8 mouse cellular contexts compared by ENCODE assay signal in the genomic region with DNA sequence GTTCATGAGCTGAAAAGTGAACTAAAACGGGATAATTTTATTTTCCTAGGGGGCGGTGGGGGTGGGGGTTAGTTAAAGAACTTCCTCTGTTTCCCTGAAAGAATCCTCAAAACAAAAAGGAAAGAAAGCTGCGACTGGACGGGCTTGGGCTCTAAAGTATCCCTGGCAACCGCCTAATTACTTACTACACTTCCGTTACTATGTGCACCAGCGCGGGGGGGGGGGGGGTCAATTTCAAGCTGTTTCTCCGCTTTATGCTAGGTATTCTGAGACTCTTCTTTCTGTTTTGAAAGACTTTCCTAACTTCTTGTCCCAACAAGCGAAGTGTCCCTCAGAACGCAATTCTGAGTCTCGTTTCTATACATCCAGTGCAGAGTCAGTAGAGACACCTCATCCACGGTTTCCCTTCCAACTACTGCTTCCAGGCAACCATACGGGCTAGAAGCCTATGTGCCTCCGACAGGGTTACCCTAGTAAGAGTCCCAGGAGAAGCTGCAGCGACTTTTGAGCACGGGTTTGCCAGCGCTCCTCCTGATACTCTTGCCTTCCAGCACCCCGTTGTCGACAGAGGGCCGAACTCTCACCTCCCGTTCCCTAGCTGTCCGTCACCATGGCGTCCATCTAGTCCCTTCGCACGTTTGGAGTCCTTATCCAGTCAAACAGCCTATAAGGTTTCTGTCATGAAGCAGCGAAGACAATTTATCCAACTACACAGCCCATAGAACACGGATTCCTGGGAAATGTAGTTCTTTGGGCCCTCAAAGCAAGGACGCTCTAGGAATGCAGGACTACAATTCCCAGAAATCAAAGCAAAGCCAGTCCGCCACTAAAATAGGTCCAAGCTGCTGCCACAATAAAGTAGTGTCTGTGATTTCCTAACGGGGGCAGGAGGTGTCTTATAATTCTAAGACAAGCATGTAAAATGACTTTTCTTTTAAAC. TPM values are rescaled to one million over a fixed set of nuclear protein-coding genes. Genes with fewer than 3 reads are reported as not detected.
A peak's percentile ranks its signal among the peaks of the same experiment; 100 is the strongest.
DNase-seq lines count a peak whose midpoint lies in the region; ATAC-seq and TF ChIP-seq lines count a peak whose summit lies in the region.

No protein-coding gene starts in this region.

- H3K9ac ChIP-seq in forebrain, embryonic 15.5 days (replicated peaks), result peak overlapping the region; percentile 63

- H3K9me3 ChIP-seq in forebrain, embryonic 15.5 days, result no peaks in the 10 kb centered on the region

- peaks cover 7% of the 10 kb centered on the region for H3K4me1 ChIP-seq in forebrain, embryonic 15.5 days
- H3K4me1 ChIP-seq in lung, adult 2 months (ENCODE audit: control insufficient read depth, insufficient read depth, low read length), result no peaks in the 10 kb centered on the region

- intact Hi-C loops in heart, postnatal 25 days (cut with DNase I), result no loop called here

- ATAC-seq in forebrain, embryonic 15.5 days (replicated peaks), result peak; percentile 100
- ATAC-seq in neutrophil, adult 5-6 weeks (ENCODE audit: extremely low read depth, insufficient number of reproducible peaks, low FRiP score, poor library complexity, severe bottlenecking), result peak; percentile 91

- peak overlapping the region; percentile 74 for H3K4me3 ChIP-seq in forebrain, embryonic 15.5 days
- peak overlapping the region; percentile 86 for H3K4me3 ChIP-seq in lung, adult 2 months (replicated peaks; ENCODE audit: extremely low read depth, low read depth, low read length)

- DNase-seq in MEL-GATA-1-ER (ENCODE audit: extremely low read depth, low read depth), result peak; percentile 97
- DNase-seq in cerebellum, adult 11 months, result peak; percentile 86
- DNase-seq in heart, postnatal 25 days (ENCODE audit: low spot score), result peak; percentile 73
- DNase-seq in layer of hippocampus, adult 18-20 months (ENCODE audit: low spot score in 2 of 2), result peak; percentile 86 to 97
- peak; percentile 78 for DNase-seq in lung, adult 2 months
- DNase-seq in urinary bladder, postnatal 14 days (ENCODE audit: low spot score), result peak; percentile 70

- peak overlapping the region; percentile 95 for H3K27ac ChIP-seq in forebrain, embryonic 15.5 days (replicated peaks)

- no peak for TF ChIP-seq CTCF in lung, adult 2 months (IDR thresholded peaks at IDR 0.05; ENCODE audit: insufficient read depth, low read length)

- under 1% methylated on average over 31 of the region's 31 CpGs for WGBS in forebrain, embryonic 15.5 days
- 2% methylated on average over 31 of the region's 31 CpGs for WGBS in lung, adult 2 months

- H3K27me3 ChIP-seq in forebrain, embryonic 15.5 days, result no peaks in the 10 kb centered on the region

- no peaks in the 10 kb centered on the region for H3K36me3 ChIP-seq in forebrain, embryonic 15.5 days

- H3K4me2 ChIP-seq in forebrain, embryonic 15.5 days (replicated peaks), result peak overlapping the region; percentile 56

- peak; percentile 57; the same call in 1 of the 2 replicates for TF ChIP-seq POLR2A in lung, adult 2 months (IDR thresholded peaks at IDR 0.05; ENCODE audit: borderline replicate concordance, extremely low read depth, low read depth, low read length)

RNA-seq across cellular contexts. Expression of gene Rag2, which starts 4.0 kb away (rescaled TPM):
- polyA plus RNA-seq in forebrain, embryonic 15.5 days (2015; fragmentation: Nextera tagmentation; extraction: Ambion mirVana), result not detected in 2 replicates
- total RNA-seq in heart, postnatal 25 days (2021), result not detected
- total RNA-seq in layer of hippocampus, adult 18-20 months (2021), result not detected
- polyA plus RNA-seq in lung, adult 2 months (2012; rRNA removed), result not detected in 2 replicates
- 0.12 TPM in 1 of 2 replicates, not detected in the other for total RNA-seq in neutrophil, adult 5-6 weeks (2017)

RNA-seq across cellular contexts. Expression of gene Rag1, which starts 20.7 kb away (rescaled TPM):
- polyA plus RNA-seq in forebrain, embryonic 15.5 days (2015; fragmentation: Nextera tagmentation; extraction: Ambion mirVana), result 0.06 and 0.14 TPM in 2 replicates
- not detected for total RNA-seq in heart, postnatal 25 days (2021)
- total RNA-seq in layer of hippocampus, adult 18-20 months (2021), result under 1 TPM; 0.20 to 0.30 TPM
- 0.02 TPM in 1 of 2 replicates, not detected in the other for polyA plus RNA-seq in lung, adult 2 months (2012; rRNA removed)
- total RNA-seq in neutrophil, adult 5-6 weeks (2017), result 1.5 and 1.7 TPM in 2 replicates

RNA-seq across cellular contexts. Expression of gene B230118H07Rik, which starts 20.8 kb away (rescaled TPM):
- polyA plus RNA-seq in forebrain, embryonic 15.5 days (2015; fragmentation: Nextera tagmentation; extraction: Ambion mirVana), result 48.7 and 52.2 TPM in 2 replicates
- total RNA-seq in heart, postnatal 25 days (2021), result 10 to 100 TPM; 80.0 to 90.7 TPM
- 10 to 100 TPM; 32.1 to 39.6 TPM for total RNA-seq in layer of hippocampus, adult 18-20 months (2021)
- 1.5 and 3.3 TPM in 2 replicates for polyA plus RNA-seq in lung, adult 2 months (2012; rRNA removed)
- total RNA-seq in neutrophil, adult 5-6 weeks (2017), result 0.93 and 2.6 TPM in 2 replicates

RNA-seq across cellular contexts. Expression of gene Traf6, which starts 49.7 kb away (rescaled TPM):
- 10.3 and 11.2 TPM in 2 replicates for polyA plus RNA-seq in forebrain, embryonic 15.5 days (2015; fragmentation: Nextera tagmentation; extraction: Ambion mirVana)
- total RNA-seq in heart, postnatal 25 days (2021), result 1 to 10 TPM; 8.9 to 9.3 TPM
- total RNA-seq in layer of hippocampus, adult 18-20 months (2021), result 10 to 100 TPM; 15.7 to 15.8 TPM
- 9.7 and 12.5 TPM in 2 replicates for polyA plus RNA-seq in lung, adult 2 months (2012; rRNA removed)
- total RNA-seq in neutrophil, adult 5-6 weeks (2017), result 24.6 and 26.2 TPM in 2 replicates

Comparison
In these comparisons a context has a peak if more than half of its experiments do, and no peak if none do; other contexts are left out.
1. Peak in every context shown above with its lines: DNase-seq, ATAC-seq, H3K4me3 ChIP-seq and H3K27ac ChIP-seq.